Mouse (Mus musculus): ENCODE results near the gene Cdcp2. TPM values are rescaled to one million over a fixed set of nuclear protein-coding genes. Genes with fewer than 3 reads are reported as not detected.
"Not testable (repeated sequence)": the region's sequence is repeated elsewhere in the genome, so short reads cannot be mapped to it uniquely, and the experiment has no call there.

The Cdcp2 gene
- polyA plus RNA-seq, 1 experiment = not detected

- H3K4me3 ChIP-seq (ENCODE audit: insufficient read depth, low read depth, low read length); H3K27ac ChIP-seq (replicated peaks; ENCODE audit: low read depth, low read length); H3K4me1 ChIP-seq (ENCODE audit: control insufficient read depth, insufficient read depth, insufficient read length, low read length): not testable (repeated sequence)
These were observed 12.5 kb downstream of the Cdcp2 start for GRCm38 (mm10) chr4:107109181-107109580.

- H3K27ac ChIP-seq (replicated peaks; ENCODE audit: low read depth, low read length) = no peak overlapping the region
- H3K4me3 ChIP-seq (ENCODE audit: insufficient read depth, low read depth, low read length) = no peak overlapping the region
- H3K4me1 ChIP-seq (ENCODE audit: control insufficient read depth, insufficient read depth, insufficient read length, low read length) = no peaks in the 10 kb centered on the region
These were observed 17.6 kb downstream of the Cdcp2 start for GRCm38 (mm10) chr4:107114278-107114677.

- no peak overlapping the region for H3K27ac ChIP-seq (replicated peaks; ENCODE audit: low read depth, low read length)
- no peaks in the 10 kb centered on the region for H3K4me1 ChIP-seq (ENCODE audit: control insufficient read depth, insufficient read depth, insufficient read length, low read length)
- H3K4me3 ChIP-seq (ENCODE audit: insufficient read depth, low read depth, low read length) = no peak overlapping the region
These were observed 21.2 kb downstream of the Cdcp2 start for GRCm38 (mm10) chr4:107117741-107118385.

- H3K27ac ChIP-seq (replicated peaks; ENCODE audit: low read depth, low read length) = no peak overlapping the region
- H3K4me1 ChIP-seq (ENCODE audit: control insufficient read depth, insufficient read depth, insufficient read length, low read length) = no peaks in the 10 kb centered on the region
- no peak overlapping the region for H3K4me3 ChIP-seq (ENCODE audit: insufficient read depth, low read depth, low read length)
These were observed 22.4 kb downstream of the Cdcp2 start for GRCm38 (mm10) chr4:107119056-107119455.

GRCm38 (mm10) chr4:107120676-107121075 lies 24.0 kb downstream of the Cdcp2 start:
- Histone ChIP-seq H3K4me3 (ENCODE audit: insufficient read depth, low read depth, low read length) (no peak overlapping the region), H3K27ac (replicated peaks; ENCODE audit: low read depth, low read length) (no peak overlapping the region), H3K4me1 (ENCODE audit: control insufficient read depth, insufficient read depth, insufficient read length, low read length) (no peaks in the 10 kb centered on the region)

- H3K4me3 ChIP-seq (ENCODE audit: insufficient read depth, low read depth, low read length) = no peak overlapping the region
- no peaks in the 10 kb centered on the region for H3K4me1 ChIP-seq (ENCODE audit: control insufficient read depth, insufficient read depth, insufficient read length, low read length)
- H3K27ac ChIP-seq (replicated peaks; ENCODE audit: low read depth, low read length) = no peak overlapping the region
These were observed 24.7 kb downstream of the Cdcp2 start for GRCm38 (mm10) chr4:107121165-107121943.

- Histone ChIP-seq H3K4me3 (ENCODE audit: insufficient read depth, low read depth, low read length) (no peak overlapping the region), H3K4me1 (ENCODE audit: control insufficient read depth, insufficient read depth, insufficient read length, low read length) (no peaks in the 10 kb centered on the region)
These were observed 27.7 kb downstream of the Cdcp2 start for GRCm38 (mm10) chr4:107124376-107124775.

GRCm38 (mm10) chr4:107125101-107125500 lies 28.4 kb downstream of the Cdcp2 start:
- no peak overlapping the region for H3K4me3 ChIP-seq (ENCODE audit: insufficient read depth, low read depth, low read length)
- no peak overlapping the region for H3K27ac ChIP-seq (replicated peaks; ENCODE audit: low read depth, low read length)
- no peaks in the 10 kb centered on the region for H3K4me1 ChIP-seq (ENCODE audit: control insufficient read depth, insufficient read depth, insufficient read length, low read length)

More at GRCm38 (mm10) chr4:107124376-107124775, 27.7 kb downstream of the Cdcp2 start:
- H3K27ac ChIP-seq (replicated peaks; ENCODE audit: low read depth, low read length) = no peak overlapping the region

- H3K4me1 ChIP-seq (ENCODE audit: control insufficient read depth, insufficient read depth, insufficient read length, low read length) = no peaks in the 10 kb centered on the region
- H3K27ac ChIP-seq (replicated peaks; ENCODE audit: low read depth, low read length) = no peak overlapping the region
- H3K4me3 ChIP-seq (ENCODE audit: insufficient read depth, low read depth, low read length) = no peak overlapping the region
These were observed 29.7 kb downstream of the Cdcp2 start for GRCm38 (mm10) chr4:107126389-107126788.

GRCm38 (mm10) chr4:107126891-107127524 lies 30.3 kb downstream of the Cdcp2 start:
- Histone ChIP-seq H3K4me1 (ENCODE audit: control insufficient read depth, insufficient read depth, insufficient read length, low read length) (no peaks in the 10 kb centered on the region), H3K27ac (replicated peaks; ENCODE audit: low read depth, low read length) (no peak overlapping the region), H3K4me3 (ENCODE audit: insufficient read depth, low read depth, low read length) (no peak overlapping the region)

GRCm38 (mm10) chr4:107127901-107128669 lies 31.4 kb downstream of the Cdcp2 start:
- Histone ChIP-seq H3K4me3 (ENCODE audit: insufficient read depth, low read depth, low read length) (no peak overlapping the region), H3K4me1 (ENCODE audit: control insufficient read depth, insufficient read depth, insufficient read length, low read length) (no peaks in the 10 kb centered on the region), H3K27ac (replicated peaks; ENCODE audit: low read depth, low read length) (no peak overlapping the region)

- Histone ChIP-seq H3K27ac (replicated peaks; ENCODE audit: low read depth, low read length) (no peak overlapping the region), H3K4me1 (ENCODE audit: control insufficient read depth, insufficient read depth, insufficient read length, low read length) (no peaks in the 10 kb centered on the region), H3K4me3 (ENCODE audit: insufficient read depth, low read depth, low read length) (no peak overlapping the region)
These were observed 32.7 kb downstream of the Cdcp2 start for GRCm38 (mm10) chr4:107129373-107129772.

- Histone ChIP-seq H3K4me3 (ENCODE audit: insufficient read depth, low read depth, low read length) (no peak overlapping the region), H3K4me1 (ENCODE audit: control insufficient read depth, insufficient read depth, insufficient read length, low read length) (no peaks in the 10 kb centered on the region), H3K27ac (replicated peaks; ENCODE audit: low read depth, low read length) (no peak overlapping the region)
These were observed 33.8 kb downstream of the Cdcp2 start for GRCm38 (mm10) chr4:107130534-107130933.

GRCm38 (mm10) chr4:107134891-107135290 lies 38.2 kb downstream of the Cdcp2 start:
- Histone ChIP-seq H3K4me3 (ENCODE audit: insufficient read depth, low read depth, low read length) (no peak overlapping the region), H3K27ac (replicated peaks; ENCODE audit: low read depth, low read length) (no peak overlapping the region), H3K4me1 (ENCODE audit: control insufficient read depth, insufficient read depth, insufficient read length, low read length) (no peaks in the 10 kb centered on the region)

GRCm38 (mm10) chr4:107135663-107136062 lies 39.0 kb downstream of the Cdcp2 start:
- Histone ChIP-seq H3K4me3 (ENCODE audit: insufficient read depth, low read depth, low read length) (no peak overlapping the region), H3K27ac (replicated peaks; ENCODE audit: low read depth, low read length) (no peak overlapping the region), H3K4me1 (ENCODE audit: control insufficient read depth, insufficient read depth, insufficient read length, low read length) (no peaks in the 10 kb centered on the region; the same call in 1 of the 2 replicates)
